Mouse (Mus musculus) liver, adult 2 months (tissue): ENCODE results near the gene Cacna2d3. TPM values are rescaled to one million over a fixed set of nuclear protein-coding genes. Genes with fewer than 3 reads are reported as not detected.

Experiments used
- DNase-seq: peaks from one replicate; pipeline ENCODE4 v3.0.0-alpha.2; 2011; ENCODE audit warnings: low read depth, low spot score; ENCODE audit errors: extremely low read depth
- H3K27ac ChIP-seq: fragments of 200-500 bp; replicated peaks from 2 replicates; pipeline ENCODE4 v1.5.1; 2012; ENCODE audit warnings: low read depth, mild to moderate bottlenecking, control low read depth, inconsistent platforms, low read length; ENCODE audit not compliant: insufficient read depth
- H3K27me3 ChIP-seq: fragments of 200-500 bp; 2 replicates; pipeline ENCODE4 v1.6.1; 2012; ENCODE audit warnings: mild to moderate bottlenecking, moderate library complexity, low read length, inconsistent platforms; ENCODE audit not compliant: control insufficient read depth, insufficient read depth
- H3K36me3 ChIP-seq: fragments of 200-500 bp; 2 replicates; pipeline ENCODE4 v1.6.1; 2012; ENCODE audit warnings: low read length, inconsistent platforms; ENCODE audit not compliant: control insufficient read depth, insufficient read depth
- H3K4me1 ChIP-seq: fragments of 200-500 bp; 2 replicates; pipeline ENCODE4 v1.6.1; 2011; ENCODE audit warnings: low read length; ENCODE audit not compliant: control insufficient read depth, insufficient read depth
- H3K4me3 ChIP-seq: fragments of 200-500 bp; 2 replicates; pipeline ENCODE4 v1.5.1; 2011; ENCODE audit warnings: low read depth, mild to moderate bottlenecking, control low read depth, low read length, moderate library complexity; ENCODE audit not compliant: insufficient read depth
- H3K79me2 ChIP-seq: fragments of 200-500 bp; 2 replicates; pipeline ENCODE4 v1.6.1; 2012; ENCODE audit warnings: inconsistent platforms, mild to moderate bottlenecking, low read length, moderate library complexity; ENCODE audit not compliant: control insufficient read depth, insufficient read depth
- H3K9ac ChIP-seq: fragments of 200-500 bp; 2 replicates; pipeline ENCODE4 v1.6.1; 2012; ENCODE audit warnings: low read depth, mild to moderate bottlenecking, control low read depth, inconsistent platforms, low read length
- CTCF ChIP-seq: fragments of 200-500 bp; IDR thresholded peaks from 2 replicates; pipeline ENCODE4 v1.5.1; 2011; ENCODE audit warnings: low read depth, low read length, control low read depth
- POLR2A ChIP-seq: fragments of 200-500 bp; IDR thresholded peaks from 2 replicates; pipeline ENCODE4 v1.6.1; 2011; ENCODE audit warnings: low read length, control low read depth; ENCODE audit not compliant: insufficient read depth; ENCODE audit errors: extremely low read depth
- WGBS: fragments of 180-500 bp; shearing (Covaris S2); methylation state at CpG from one replicate; pipeline ENCODE4 v1.1.7; 2018; 5-methylcytosine and 5-hydroxymethylcytosine counted together
- polyA plus RNA-seq: library from polyadenylated mRNA; depleted of rRNA; stranded (reverse); fragments of >200 nt; gene quantifications from 2 replicates; pipeline ENCODE4 v1.2.3, GENCODE M21; 2012
- total RNA-seq: library from RNA; depleted of rRNA; stranded (reverse); fragments of >200 nt; gene quantifications from 2 replicates; pipeline ENCODE4 v1.2.3, GENCODE M21; 2014

Gene Cacna2d3
- total and polyA plus RNA-seq, 2 experiments = not detected

DNA sequence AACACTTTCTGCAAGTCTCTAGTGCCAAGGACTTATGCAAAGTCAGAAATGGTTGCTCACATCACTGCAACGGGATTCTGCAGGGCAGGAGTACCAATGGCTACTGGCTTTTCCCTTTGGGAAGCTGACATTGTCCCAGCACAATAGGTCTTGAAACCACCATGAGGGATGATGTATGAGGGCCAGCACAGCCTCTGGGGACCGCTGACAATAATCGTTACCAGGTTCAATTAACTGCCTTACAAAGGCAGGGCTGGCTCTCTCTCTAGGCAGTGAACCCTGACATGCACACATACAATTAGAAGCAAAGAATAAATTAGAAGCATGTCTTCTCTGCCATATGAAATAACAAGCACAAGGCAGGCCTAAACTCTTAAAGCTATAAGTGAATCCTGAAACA lies 272.5 kb downstream of the Cacna2d3 start:
- no peak overlapping the region for H3K9ac ChIP-seq
- no peaks in the 10 kb centered on the region for H3K36me3 ChIP-seq
- no peak overlapping the region for H3K4me3 ChIP-seq
- 91% methylated on average over 3 of the region's 3 CpGs for WGBS
- DNase-seq = no peak
- TF ChIP-seq POLR2A (no peak), CTCF (no peak)
- H3K4me1 ChIP-seq = no peaks in the 10 kb centered on the region
- no peaks in the 10 kb centered on the region for H3K27me3 ChIP-seq
- H3K79me2 ChIP-seq = no peaks in the 10 kb centered on the region
- H3K27ac ChIP-seq = no peak overlapping the region

DNA sequence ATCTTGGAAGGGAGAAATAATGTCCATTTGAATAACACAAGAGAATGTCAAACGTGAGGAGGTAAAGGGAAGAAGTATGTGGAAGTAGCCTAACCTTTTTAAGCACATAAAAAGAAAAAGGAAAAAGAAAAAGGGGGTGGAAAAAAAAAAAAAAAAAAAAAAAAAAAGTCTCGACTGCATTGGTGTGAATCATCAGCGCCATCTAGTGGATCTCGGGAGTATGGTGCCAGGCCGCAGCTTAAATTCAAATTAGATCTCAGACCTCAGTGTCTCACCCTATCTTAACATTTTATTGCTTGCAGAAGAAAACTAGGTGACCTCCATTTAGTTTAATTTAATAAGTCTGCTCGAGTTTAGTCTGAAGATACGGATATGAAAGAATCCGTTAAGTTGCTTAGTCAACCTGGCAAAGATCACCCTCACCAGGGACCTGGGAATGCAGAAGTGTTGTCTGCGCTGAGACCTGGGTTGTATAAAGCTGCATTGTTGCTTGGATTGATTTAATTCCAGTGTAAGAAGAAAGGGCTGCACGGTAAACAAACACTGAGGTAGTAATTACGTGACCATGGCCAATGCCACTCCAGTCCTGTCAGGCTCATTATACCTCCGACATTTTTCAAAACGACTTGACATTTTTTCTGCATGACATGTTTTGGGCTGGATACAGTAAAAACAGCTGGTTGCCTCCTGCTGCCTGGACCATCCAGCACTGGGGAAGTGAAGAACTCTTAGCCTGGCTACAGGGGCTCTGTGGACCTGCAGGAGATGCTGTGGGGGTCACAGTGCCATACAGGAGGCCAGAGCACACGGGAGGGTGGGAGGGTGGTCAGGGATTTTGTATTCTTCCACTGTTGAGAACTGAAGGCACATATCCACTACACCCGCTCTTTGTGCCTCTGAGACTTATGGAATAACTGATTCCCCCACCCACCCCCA lies 278.3 kb downstream of the Cacna2d3 start:
- WGBS = 34% methylated on average over 15 of the region's 15 CpGs
- H3K36me3 ChIP-seq = no peaks in the 10 kb centered on the region
- H3K27ac ChIP-seq = no peak overlapping the region
- H3K27me3 ChIP-seq = no peaks in the 10 kb centered on the region
- no peaks in the 10 kb centered on the region for H3K79me2 ChIP-seq
- no peak overlapping the region for H3K9ac ChIP-seq
- no peak overlapping the region for H3K4me3 ChIP-seq
- no peaks in the 10 kb centered on the region for H3K4me1 ChIP-seq
- peak; percentile 34 for DNase-seq
- TF ChIP-seq POLR2A = no peak
- peak; percentile 65 for TF ChIP-seq CTCF

DNA sequence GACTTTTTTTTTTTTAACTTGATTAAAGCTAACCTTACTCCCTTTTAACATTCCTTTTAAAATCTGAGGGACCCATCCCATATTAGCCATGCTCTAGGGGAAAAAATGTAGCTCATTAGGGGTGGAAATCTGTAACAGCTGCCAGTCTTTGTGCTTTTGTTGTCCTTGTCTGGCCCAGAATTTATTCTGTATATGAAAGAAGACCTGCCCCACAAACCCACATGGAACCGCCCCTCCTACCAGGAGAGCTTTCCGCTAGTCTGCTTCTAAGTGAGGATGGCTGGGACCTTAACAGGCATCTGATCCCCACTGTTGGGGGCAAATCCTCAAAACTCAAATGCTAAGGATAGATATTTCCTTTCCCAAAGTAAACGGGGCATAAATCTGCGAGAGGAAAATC lies 279.2 kb downstream of the Cacna2d3 start:
- TF ChIP-seq POLR2A (no peak), CTCF (no peak)

DNA sequence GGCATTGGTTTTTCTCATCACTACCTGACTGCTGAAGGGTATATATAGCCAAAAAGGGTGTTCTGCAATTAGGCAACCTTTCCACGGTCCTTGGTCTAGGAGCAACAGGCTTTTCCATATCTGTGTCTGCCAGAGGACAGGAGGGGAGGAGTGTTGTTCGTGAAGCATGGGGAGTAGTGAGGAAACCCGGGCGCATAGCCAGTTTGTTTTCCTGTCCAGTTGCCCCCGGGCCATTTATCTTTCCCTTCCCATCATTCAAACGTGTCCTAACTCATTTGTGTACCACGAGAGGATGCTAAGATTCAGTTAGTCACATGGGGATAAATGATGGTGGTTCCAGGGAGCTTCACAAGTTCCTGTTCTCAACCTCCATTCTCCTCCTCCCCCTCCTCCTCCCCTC lies 283.0 kb downstream of the Cacna2d3 start:
- TF ChIP-seq POLR2A (no peak), CTCF (no peak)
- Histone ChIP-seq H3K36me3 (no peaks in the 10 kb centered on the region), H3K79me2 (no peaks in the 10 kb centered on the region), H3K9ac (no peak overlapping the region), H3K4me1 (no peaks in the 10 kb centered on the region), H3K27ac (no peak overlapping the region), H3K27me3 (no peaks in the 10 kb centered on the region), H3K4me3 (no peak overlapping the region)
- 60% methylated on average over 7 of the region's 7 CpGs for WGBS
- no peak for DNase-seq

More for the DNA sequence above, 279.2 kb downstream of the Cacna2d3 start:
- Histone ChIP-seq H3K27me3 (no peaks in the 10 kb centered on the region), H3K79me2 (no peaks in the 10 kb centered on the region), H3K4me1 (no peaks in the 10 kb centered on the region), H3K27ac (no peak overlapping the region), H3K4me3 (no peak overlapping the region), H3K9ac (no peak overlapping the region), H3K36me3 (no peaks in the 10 kb centered on the region)
- WGBS = 60% methylated on average over 4 of the region's 4 CpGs
- DNase-seq = no peak

GRCm38 (mm10) chr14:29438251-29438650 lies 283.4 kb downstream of the Cacna2d3 start:
- H3K79me2 ChIP-seq = no peaks in the 10 kb centered on the region
- no peaks in the 10 kb centered on the region for H3K36me3 ChIP-seq
- no peak overlapping the region for H3K4me3 ChIP-seq
- WGBS = 78% methylated on average over 3 of the region's 3 CpGs
- no peak overlapping the region for H3K27ac ChIP-seq
- no peak for DNase-seq
- H3K27me3 ChIP-seq = no peaks in the 10 kb centered on the region
- TF ChIP-seq CTCF (no peak), POLR2A (no peak)
- no peaks in the 10 kb centered on the region for H3K4me1 ChIP-seq
- H3K9ac ChIP-seq = no peak overlapping the region

- Histone ChIP-seq H3K4me1 (no peaks in the 10 kb centered on the region), H3K36me3 (no peaks in the 10 kb centered on the region), H3K9ac (no peak overlapping the region), H3K27me3 (no peaks in the 10 kb centered on the region), H3K27ac (no peak overlapping the region), H3K79me2 (no peaks in the 10 kb centered on the region), H3K4me3 (no peak overlapping the region)
- no peak for TF ChIP-seq CTCF
- no peak for TF ChIP-seq POLR2A
- no peak for DNase-seq
These were observed 286.5 kb downstream of the Cacna2d3 start for GRCm38 (mm10) chr14:29435203-29435602.
